Mouse (Mus musculus): ENCODE measurements around the gene Tcf23.

DNA sequence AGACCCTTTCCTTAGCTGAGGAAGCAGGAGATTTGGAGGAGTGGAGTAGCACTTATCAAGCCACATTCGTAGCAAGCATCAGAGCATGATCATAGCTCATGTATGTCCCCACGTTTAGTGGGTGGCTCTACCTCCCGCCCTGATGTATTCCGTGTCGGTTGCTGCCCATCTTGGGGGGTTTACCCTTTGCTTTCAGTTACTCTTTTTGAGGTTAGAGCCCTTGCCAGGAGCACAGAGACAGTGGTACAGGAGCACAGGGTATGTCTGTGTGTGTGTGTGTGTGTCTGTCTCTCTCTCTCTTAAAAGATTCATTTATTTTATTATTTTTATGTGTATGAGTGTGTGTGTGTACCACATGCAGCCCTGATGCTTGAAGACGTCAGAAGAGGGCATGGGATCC is 45.3 kb upstream of the Tcf23 start:
- TF ChIP-seq POLR2AphosphoS2 (IDR thresholded peaks at IDR 0.05; ENCODE audit: insufficient read length, low read depth): no peak
- no peak for TF ChIP-seq POLR2A (IDR thresholded peaks at IDR 0.05; ENCODE audit: insufficient read length, low read depth)
- no peak for TF ChIP-seq MAX (IDR thresholded peaks at IDR 0.05; ENCODE audit: low read depth)
- TF ChIP-seq TCF12 (IDR thresholded peaks at IDR 0.05; ENCODE audit: insufficient read depth, poor library complexity, severe bottlenecking): no peak
- no peak for TF ChIP-seq USF1 (IDR thresholded peaks at IDR 0.05; ENCODE audit: low read depth)
- no peak for TF ChIP-seq E2F4 (IDR thresholded peaks at IDR 0.05; ENCODE audit: insufficient read depth)
- TF ChIP-seq CEBPB (IDR thresholded peaks at IDR 0.05; ENCODE audit: insufficient read depth, poor library complexity, severe bottlenecking): no peak
- TF ChIP-seq REST (IDR thresholded peaks at IDR 0.05; ENCODE audit: insufficient read depth, insufficient read length): no peak
- TF ChIP-seq SRF (IDR thresholded peaks at IDR 0.05; ENCODE audit: control insufficient read depth, insufficient read length, low read depth): no peak
- no peak for TF ChIP-seq MYOG (IDR thresholded peaks at IDR 0.05; ENCODE audit: control insufficient read depth in 1 of 3, insufficient read depth in 1 of 3, insufficient read length in 2 of 3, low read depth in 2 of 3)
- no peak for TF ChIP-seq TCF3 (IDR thresholded peaks at IDR 0.05; ENCODE audit: insufficient read length, low read depth)
- no peak for TF ChIP-seq MYOD1 (IDR thresholded peaks at IDR 0.05; ENCODE audit: control insufficient read depth in 1 of 3, insufficient read length in 2 of 3, low read depth in 2 of 3)

Data from myocyte (in vitro differentiated cells).